Mouse (Mus musculus) effector memory CD4-positive, alpha-beta T cell, adult 5 months (primary cell): ENCODE data around the gene Tbc1d20. TPM values are rescaled to one million over a fixed set of nuclear protein-coding genes. Genes with fewer than 3 reads are reported as not detected.

Experiments used
- polyA plus RNA-seq: library from polyadenylated mRNA; unstranded; fragments of 100-300 nt; shearing (Covaris generic); gene quantifications from one replicate; pipeline ENCODE4 v1.2.1, GENCODE M21; 2017

Tbc1d20 gene
- polyA plus RNA-seq = 62.9 TPM

DNA sequence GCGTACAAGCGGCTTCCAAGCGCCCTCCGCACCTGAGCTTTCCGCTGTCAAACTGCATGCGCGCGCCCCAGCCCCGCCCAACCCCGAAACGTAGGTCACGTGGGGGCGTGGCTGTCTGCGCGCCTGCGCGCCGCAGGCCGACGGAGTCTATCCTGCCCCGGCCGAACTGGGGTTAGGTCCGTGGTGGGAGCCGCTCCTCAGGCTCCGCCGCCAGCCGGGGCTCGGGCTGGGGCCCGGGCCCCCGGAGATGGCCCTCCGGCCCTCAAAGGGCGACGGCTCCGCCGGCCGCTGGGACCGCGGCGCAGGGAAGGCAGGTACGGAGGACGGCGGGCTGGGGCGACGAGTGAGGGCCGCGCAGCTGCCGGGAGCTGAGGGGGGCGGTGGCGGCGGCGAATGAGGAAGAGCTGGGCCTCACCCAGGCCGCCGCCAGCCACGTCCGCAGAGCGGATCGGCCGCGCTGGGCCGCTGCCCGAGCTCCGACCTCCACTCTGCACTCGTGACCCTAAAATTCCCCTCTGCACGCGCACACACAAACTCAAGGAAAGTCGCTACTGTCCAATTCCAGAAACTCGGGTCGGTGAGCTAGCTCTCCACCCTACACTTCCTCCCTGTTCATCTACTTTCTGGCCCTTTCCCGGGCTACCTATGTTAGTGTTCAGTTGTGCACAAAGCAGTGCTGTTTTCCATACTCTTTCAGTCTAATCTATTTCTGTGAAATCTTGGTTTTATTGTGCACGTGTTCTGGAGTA, at the start of gene Tbc1d20:
Tbc1d20 (plus strand) TSS at position 102 of the 749 bp plus-strand sequence.

DNA sequence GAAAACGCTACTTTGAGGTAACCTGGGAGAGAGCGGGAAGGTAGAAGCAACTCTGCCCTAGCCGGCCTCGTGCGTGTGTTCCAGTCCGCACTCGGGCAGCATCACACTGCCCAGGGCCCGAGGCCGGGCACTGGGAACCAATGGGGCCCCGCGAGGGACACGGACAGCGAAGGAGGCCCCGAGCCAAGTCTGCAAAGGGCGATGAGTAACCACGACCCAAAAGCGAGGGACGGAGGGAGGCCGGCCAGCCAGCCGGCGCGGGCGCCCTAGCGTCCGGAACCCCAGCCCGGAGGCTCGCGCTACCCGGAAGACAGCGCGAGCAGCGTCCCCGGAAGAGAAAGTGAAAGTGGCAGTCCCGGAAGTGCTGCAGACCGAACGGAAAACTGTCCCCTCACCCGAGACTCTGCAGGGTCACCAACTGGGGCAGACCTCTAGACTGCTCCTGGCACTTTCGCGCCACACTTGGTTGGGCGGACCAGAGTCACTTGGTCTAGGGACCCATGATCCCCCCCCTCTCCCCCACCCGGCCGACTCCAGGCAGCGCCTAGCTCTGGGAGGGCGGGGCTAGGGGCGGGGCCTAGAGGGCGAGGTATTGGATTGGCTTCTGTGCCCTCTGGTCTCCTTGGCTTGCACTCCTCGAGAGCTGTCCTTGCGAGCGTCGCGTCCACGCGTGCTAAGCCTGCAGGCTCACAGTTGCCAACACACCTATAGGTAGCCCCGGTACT, 38.6 kb downstream of the Tbc1d20 start, which contains the start of gene Rbck1:
Rbck1 (minus strand) TSS at position 553 of the 725 bp plus-strand sequence.

DNA sequence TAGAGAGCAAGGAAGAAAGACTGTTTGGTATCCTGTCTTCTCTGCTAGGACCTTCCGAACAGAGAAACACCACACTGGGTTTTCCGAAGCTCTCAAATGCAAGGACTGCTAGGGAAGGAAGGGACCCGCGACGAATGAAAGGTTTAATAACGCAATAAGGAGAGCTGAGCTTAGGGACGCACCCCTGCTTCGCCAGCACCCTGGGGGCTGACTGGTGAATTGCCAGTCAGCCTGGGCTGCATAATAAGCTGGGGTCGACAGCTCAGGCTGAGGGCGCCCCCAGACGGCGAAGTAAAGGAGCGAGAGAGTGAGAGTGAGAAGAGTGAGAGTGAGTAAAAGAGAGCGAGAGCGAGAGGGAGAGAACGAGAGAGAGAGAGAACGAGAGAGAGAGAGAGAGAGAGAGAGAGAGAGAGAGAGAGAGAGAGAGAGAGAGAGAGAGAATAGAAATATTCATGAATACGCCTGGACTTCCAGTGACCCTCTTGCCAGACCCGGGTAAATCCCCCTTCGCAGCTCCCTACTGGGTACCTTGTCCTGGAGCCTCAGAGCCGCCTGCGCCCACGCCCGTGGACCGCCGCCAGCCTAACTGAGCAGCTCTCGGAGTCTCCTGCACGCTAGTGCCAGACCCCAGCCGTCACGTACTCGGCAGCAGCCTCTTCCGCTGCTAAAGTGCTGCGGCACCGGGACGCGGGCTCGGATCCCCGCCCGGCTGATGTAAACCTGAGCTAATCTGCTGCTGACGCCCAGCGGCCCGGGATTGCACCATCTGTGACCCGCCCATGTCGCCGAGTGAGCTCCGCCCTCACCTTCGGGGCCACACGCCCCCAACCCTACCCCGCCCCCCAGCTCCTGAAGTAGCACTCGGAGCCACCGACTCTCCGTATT, 49.9 kb downstream of the Tbc1d20 start, which contains the start of gene Trib3:
Trib3 (minus strand) TSS at position 704 of the 885 bp plus-strand sequence.

Other genes with a start within 250 kb of the Tbc1d20 start
- gene Scrt2, start 212.3 kb upstream of the Tbc1d20 start, polyA plus RNA-seq = not detected
- 5.1 TPM for gene Srxn1, start 188.3 kb upstream of the Tbc1d20 start, polyA plus RNA-seq
- not detected for gene Tcf15, start 150.3 kb upstream of the Tbc1d20 start, polyA plus RNA-seq
- gene Csnk2a1, start 67.0 kb upstream of the Tbc1d20 start, polyA plus RNA-seq = 41.7 TPM
- 247 TPM for gene Rbck1, start 38.8 kb downstream of the Tbc1d20 start, polyA plus RNA-seq
- gene Trib3, start 50.2 kb downstream of the Tbc1d20 start, polyA plus RNA-seq = 4.6 TPM
- gene Nrsn2, start 82.8 kb downstream of the Tbc1d20 start, polyA plus RNA-seq = not detected
- 0.20 TPM for gene Sox12, start 104.2 kb downstream of the Tbc1d20 start, polyA plus RNA-seq
- gene Zcchc3, start 121.2 kb downstream of the Tbc1d20 start, polyA plus RNA-seq = 0.67 TPM
- not detected for gene 6820408C15Rik, start 121.8 kb downstream of the Tbc1d20 start, polyA plus RNA-seq
- gene Defb23, start 170.8 kb downstream of the Tbc1d20 start, polyA plus RNA-seq = not detected
- not detected for gene Defb20, start 183.2 kb downstream of the Tbc1d20 start, polyA plus RNA-seq
- not detected for gene Defb22, start 196.3 kb downstream of the Tbc1d20 start, polyA plus RNA-seq
- not detected for gene Defb26, start 217.9 kb downstream of the Tbc1d20 start, polyA plus RNA-seq
- not detected for gene Defb28, start 224.4 kb downstream of the Tbc1d20 start, polyA plus RNA-seq
- not detected for gene Defb29, start 246.3 kb downstream of the Tbc1d20 start, polyA plus RNA-seq